Mouse (Mus musculus) liver, embryonic 14.5 days (tissue): Measurements from ENCODE around the gene Mgarp.

Source experiments
- CTCF ChIP-seq: IDR thresholded peaks from 2 replicates; pipeline ENCODE4 v1.5.1; 2016; ENCODE audit warnings: antibody characterized with exemption, low read depth, control low read depth
- EP300 ChIP-seq: IDR thresholded peaks from 2 replicates; pipeline ENCODE4 v1.6.1; 2016; ENCODE audit warnings: antibody characterized with exemption, low read depth

- TF ChIP-seq CTCF (peak; percentile 23; the same call in 1 of the 2 replicates), EP300 (no peak)
Observed at GRCm38 (mm10) chr3:51373544-51373943, 23.0 kb downstream of the Mgarp start.
